Mouse (Mus musculus): ENCODE data around the gene Srsf5.
"Not testable (repeated sequence)": the region's sequence is repeated elsewhere in the genome, so short reads cannot be mapped to it uniquely, and the experiment has no call there.

Srsf5 gene

GRCm38 (mm10) chr12:80944204-80944603 lies 1.1 kb upstream of the Srsf5 start:
- in situ Hi-C loops (cut with MboI; ENCODE audit: low pct_unique_long_range_greater_than_20kb in 1 of 2, low sequenced_read_pairs in 2 of 2, unreplicated experiment in 1 of 2): no loop called here

GRCm38 (mm10) chr12:80944963-80945333 lies 356 bp upstream of the Srsf5 start:
- in situ Hi-C loops (cut with MboI; ENCODE audit: low pct_unique_long_range_greater_than_20kb in 1 of 2, low sequenced_read_pairs in 2 of 2, unreplicated experiment in 1 of 2): not testable (repeated sequence)

- in situ Hi-C loops (cut with MboI; ENCODE audit: low pct_unique_long_range_greater_than_20kb in 1 of 2, low sequenced_read_pairs in 2 of 2, unreplicated experiment in 1 of 2): no loop called here
Measured at GRCm38 (mm10) chr12:80945996-80946355, 672 bp downstream of the Srsf5 start.

GRCm38 (mm10) chr12:80948202-80948601 lies 2.9 kb downstream of the Srsf5 start:
- in situ Hi-C loops (cut with MboI; ENCODE audit: low pct_unique_long_range_greater_than_20kb in 1 of 2, low sequenced_read_pairs in 2 of 2, unreplicated experiment in 1 of 2): no loop called here

- in situ Hi-C loops (cut with MboI; ENCODE audit: low pct_unique_long_range_greater_than_20kb in 1 of 2, low sequenced_read_pairs in 2 of 2, unreplicated experiment in 1 of 2): not testable (repeated sequence)
Measured at GRCm38 (mm10) chr12:80949603-80950002, 4.3 kb downstream of the Srsf5 start.

- in situ Hi-C loops (cut with MboI; ENCODE audit: low pct_unique_long_range_greater_than_20kb in 1 of 2, low sequenced_read_pairs in 2 of 2, unreplicated experiment in 1 of 2): no loop called here
Measured at GRCm38 (mm10) chr12:80951640-80952219, 6.4 kb downstream of the Srsf5 start.

- in situ Hi-C loops (cut with MboI; ENCODE audit: low pct_unique_long_range_greater_than_20kb in 1 of 2, low sequenced_read_pairs in 2 of 2, unreplicated experiment in 1 of 2): no loop called here
Measured at GRCm38 (mm10) chr12:80952526-80952925, 7.2 kb downstream of the Srsf5 start.

- in situ Hi-C loops (cut with MboI; ENCODE audit: low pct_unique_long_range_greater_than_20kb in 1 of 2, low sequenced_read_pairs in 2 of 2, unreplicated experiment in 1 of 2): no loop called here
Measured at GRCm38 (mm10) chr12:80956039-80956438, 10.7 kb downstream of the Srsf5 start.

GRCm38 (mm10) chr12:80957961-80958360 lies 12.7 kb downstream of the Srsf5 start:
- in situ Hi-C loops (cut with MboI; ENCODE audit: low pct_unique_long_range_greater_than_20kb in 1 of 2, low sequenced_read_pairs in 2 of 2, unreplicated experiment in 1 of 2): no loop called here

GRCm38 (mm10) chr12:80962566-80962965 lies 17.3 kb downstream of the Srsf5 start:
- in situ Hi-C loops (cut with MboI; ENCODE audit: low pct_unique_long_range_greater_than_20kb in 1 of 2, low sequenced_read_pairs in 2 of 2, unreplicated experiment in 1 of 2): no loop called here

GRCm38 (mm10) chr12:80966059-80966838 lies 20.9 kb downstream of the Srsf5 start:
- in situ Hi-C loops (cut with MboI; ENCODE audit: low pct_unique_long_range_greater_than_20kb in 1 of 2, low sequenced_read_pairs in 2 of 2, unreplicated experiment in 1 of 2): no loop called here

GRCm38 (mm10) chr12:80967918-80968317 lies 22.6 kb downstream of the Srsf5 start:
- in situ Hi-C loops (cut with MboI; ENCODE audit: low pct_unique_long_range_greater_than_20kb in 1 of 2, low sequenced_read_pairs in 2 of 2, unreplicated experiment in 1 of 2): no loop called here

GRCm38 (mm10) chr12:80968605-80969004 lies 23.3 kb downstream of the Srsf5 start, which contains the start of gene Slc10a1:
TSS of gene Slc10a1 (minus strand) at chr12:80968705.
- in situ Hi-C loops (cut with MboI; ENCODE audit: low pct_unique_long_range_greater_than_20kb in 1 of 2, low sequenced_read_pairs in 2 of 2, unreplicated experiment in 1 of 2): no loop called here

- in situ Hi-C loops (cut with MboI; ENCODE audit: low pct_unique_long_range_greater_than_20kb in 1 of 2, low sequenced_read_pairs in 2 of 2, unreplicated experiment in 1 of 2): no loop called here
Measured at GRCm38 (mm10) chr12:80970181-80970705, 24.9 kb downstream of the Srsf5 start.

GRCm38 (mm10) chr12:80971756-80972155 lies 26.5 kb downstream of the Srsf5 start:
- in situ Hi-C loops (cut with MboI; ENCODE audit: low pct_unique_long_range_greater_than_20kb in 1 of 2, low sequenced_read_pairs in 2 of 2, unreplicated experiment in 1 of 2): no loop called here

- in situ Hi-C loops (cut with MboI; ENCODE audit: low pct_unique_long_range_greater_than_20kb in 1 of 2, low sequenced_read_pairs in 2 of 2, unreplicated experiment in 1 of 2): no loop called here
Measured at GRCm38 (mm10) chr12:80975939-80976671, 30.8 kb downstream of the Srsf5 start.

GRCm38 (mm10) chr12:80982326-80982725 lies 37.0 kb downstream of the Srsf5 start:
- in situ Hi-C loops (cut with MboI; ENCODE audit: low pct_unique_long_range_greater_than_20kb in 1 of 2, low sequenced_read_pairs in 2 of 2, unreplicated experiment in 1 of 2): loop anchor here (5.0 to 10.0 kb wide), 2 partner anchors 200 to 422 kb away; no protein-coding TSS in a partner anchor

GRCm38 (mm10) chr12:80983695-80984094 lies 38.4 kb downstream of the Srsf5 start:
- in situ Hi-C loops (cut with MboI; ENCODE audit: low pct_unique_long_range_greater_than_20kb in 1 of 2, low sequenced_read_pairs in 2 of 2, unreplicated experiment in 1 of 2): loop anchor here (5.0 to 10.0 kb wide), 2 partner anchors 199 to 421 kb away; no protein-coding TSS in a partner anchor

GRCm38 (mm10) chr12:80986628-80987027 lies 41.3 kb downstream of the Srsf5 start:
- in situ Hi-C loops (cut with MboI; ENCODE audit: low pct_unique_long_range_greater_than_20kb in 1 of 2, low sequenced_read_pairs in 2 of 2, unreplicated experiment in 1 of 2): loop anchor here in 1 of 2 experiments (10.0 kb wide), 1 partner anchor 418 kb away; no protein-coding TSS in a partner anchor

All from mouse embryonic stem cell (cell line).